ENCODE assay signal across 9 mouse cellular contexts in the genomic region with DNA sequence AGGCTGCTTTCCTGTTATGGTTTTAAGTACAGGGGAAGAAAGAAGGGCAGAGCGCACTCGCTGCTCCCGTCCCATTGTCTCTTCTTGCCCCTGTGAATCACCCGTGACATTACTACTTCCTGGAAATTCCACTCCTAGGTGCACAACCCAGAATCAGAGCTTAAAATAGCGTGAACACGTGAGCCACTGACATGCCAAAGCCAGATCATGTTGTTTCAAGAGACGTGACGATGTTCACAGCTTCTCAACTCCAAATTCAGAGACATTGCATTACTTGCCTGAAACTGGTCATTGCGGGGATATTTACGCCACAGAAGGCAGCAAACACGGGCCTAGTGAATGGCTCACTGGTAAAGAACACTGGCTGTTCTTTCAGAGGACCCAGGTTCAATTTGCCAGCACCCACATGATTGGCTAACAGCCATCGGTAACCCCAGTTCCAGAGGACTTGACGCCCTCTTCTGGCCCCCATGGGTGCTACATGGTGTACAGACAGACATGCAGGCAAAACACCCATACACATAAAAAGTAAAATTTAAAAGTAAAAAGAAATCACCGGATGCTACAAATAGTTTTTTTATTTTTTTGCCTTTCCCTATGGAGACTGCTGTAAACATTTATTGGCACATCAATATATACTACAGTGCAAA. TPM values are rescaled to one million over a fixed set of nuclear protein-coding genes. Genes with fewer than 3 reads are reported as not detected.
A peak's percentile ranks its signal among the peaks of the same experiment; 100 is the strongest.
DNase-seq lines count a peak whose midpoint lies in the region; ATAC-seq and TF ChIP-seq lines count a peak whose summit lies in the region.
"Had no signal": no experiment of that assay in that cellular context is flagged by ENCODE, and none has a peak within 500 bp of the region (broad histone marks: within the 10 kb centered on the region; RNA-seq: fewer than 3 reads in every experiment).

No protein-coding gene starts in this region.

- H3K4me2 ChIP-seq in heart, embryonic 16.5 days (ENCODE audit: low read depth, low read length): no peak overlapping the region
- no peak overlapping the region for H3K4me2 ChIP-seq in forebrain, embryonic 14.5 days (ENCODE audit: low read length)
- H3K4me2 ChIP-seq: embryonic facial prominence, embryonic 15.5 days had no signal

- TF ChIP-seq CTCF in layer of hippocampus, adult 2 months (conservative IDR thresholded peaks at IDR 0.05): peak; percentile 50

- H3K36me3 ChIP-seq in heart, embryonic 16.5 days (ENCODE audit: control insufficient read depth, insufficient read depth): no peaks in the 10 kb centered on the region; the same call in 1 of the 2 replicates
- no peaks in the 10 kb centered on the region for H3K36me3 ChIP-seq in forebrain, embryonic 14.5 days (ENCODE audit: control insufficient read depth, insufficient read depth, low read length)
- H3K36me3 ChIP-seq: embryonic facial prominence, embryonic 15.5 days had no signal

- no peak overlapping the region for H3K9ac ChIP-seq in heart, embryonic 16.5 days (ENCODE audit: low read length)
- H3K9ac ChIP-seq in forebrain, embryonic 14.5 days (ENCODE audit: low read length): no peak overlapping the region
- H3K9ac ChIP-seq: embryonic facial prominence, embryonic 15.5 days had no signal

- H3K27ac ChIP-seq in layer of hippocampus, adult 2 months: no peak overlapping the region
- H3K27ac ChIP-seq in heart, embryonic 16.5 days (ENCODE audit: low read length): peak overlapping the region; percentile 56; the same call in 1 of the 2 replicates
- H3K27ac ChIP-seq in forebrain, embryonic 14.5 days (ENCODE audit: low read depth, low read length): no peak overlapping the region
- H3K27ac ChIP-seq: embryonic facial prominence, embryonic 15.5 days had no signal

- ATAC-seq in CD4-positive, CD25-positive, alpha-beta regulatory T cell, adult 4 months: peak; percentile 18
- peak; percentile 75 for ATAC-seq in heart, embryonic 16.5 days (replicated peaks; ENCODE audit: extremely low read depth, insufficient read depth, low FRiP score)
- no peak for ATAC-seq in forebrain, embryonic 14.5 days

- no peaks in the 10 kb centered on the region for H3K9me3 ChIP-seq in heart, embryonic 16.5 days (replicated peaks; ENCODE audit: control insufficient read depth, low read length)
- no peaks in the 10 kb centered on the region for H3K9me3 ChIP-seq in forebrain, embryonic 14.5 days (replicated peaks; ENCODE audit: control insufficient read depth, low read length)
- H3K9me3 ChIP-seq: embryonic facial prominence, embryonic 15.5 days had no signal

- H3K4me1 ChIP-seq in heart, embryonic 16.5 days (ENCODE audit: control insufficient read depth, insufficient read depth, low read length): peaks cover 12% of the 10 kb centered on the region
- peaks cover 2% of the 10 kb centered on the region for H3K4me1 ChIP-seq in forebrain, embryonic 14.5 days (ENCODE audit: control insufficient read depth, insufficient read depth, low read length)

- H3K27me3 ChIP-seq in heart, embryonic 16.5 days (ENCODE audit: control insufficient read depth, insufficient read depth, low read length): no peaks in the 10 kb centered on the region
- no peaks in the 10 kb centered on the region for H3K27me3 ChIP-seq in forebrain, embryonic 14.5 days (replicated peaks; ENCODE audit: control insufficient read depth, insufficient read depth, low read length)
- H3K27me3 ChIP-seq: embryonic facial prominence, embryonic 15.5 days had no signal

- H3K4me3 ChIP-seq in layer of hippocampus, adult 2 months: no peak overlapping the region
- H3K4me3 ChIP-seq in heart, embryonic 16.5 days (ENCODE audit: low read length): no peak overlapping the region
- no peak overlapping the region for H3K4me3 ChIP-seq in forebrain, embryonic 14.5 days (ENCODE audit: low read depth, low read length)
- H3K4me3 ChIP-seq: embryonic facial prominence, embryonic 15.5 days had no signal

- 56% methylated on average over 14 of the region's 14 CpGs for WGBS in heart, embryonic 16.5 days
- WGBS in forebrain, embryonic 14.5 days: 95% methylated on average over 14 of the region's 14 CpGs

- DNase-seq in layer of hippocampus, adult 2 months (ENCODE audit: low spot score in 2 of 2): no peak
- DNase-seq in layer of hippocampus, adult 8-10 months (ENCODE audit: low spot score in 2 of 2): no peak
- DNase-seq in R1 (ENCODE audit: low read depth, low spot score): peak; percentile 70
- no peak for DNase-seq in adrenal gland, adult 18-20 months (ENCODE audit: low spot score in 2 of 2)
- no peak for DNase-seq in forebrain, embryonic 14.5 days (ENCODE audit: low spot score)
- DNase-seq: cerebellum, adult 9-10 months had no signal

RNA-seq across cellular contexts. Expression of a gene that starts 41.6 kb away (rescaled TPM):
- 100 to 1,000 TPM; 123 to 125 TPM for total RNA-seq in layer of hippocampus, adult 2 months (2021)
- 100 to 1,000 TPM; 131 to 142 (median 135) TPM for total RNA-seq in layer of hippocampus, adult 8-10 months (2022)
- polyA plus RNA-seq in CD4-positive, CD25-positive, alpha-beta regulatory T cell, adult 4 months (2017; shearing (Covaris generic)): 10 to 100 TPM; 96.4 to 96.5 TPM
- 46.2 and 60.0 TPM in 2 replicates for polyA plus RNA-seq in heart, embryonic 16.5 days (2015; fragmentation: Nextera tagmentation; extraction: Ambion mirVana)
- total RNA-seq in adrenal gland, adult 18-20 months (2021): 10 to 100 TPM; 33.6 to 36.0 TPM
- polyA plus RNA-seq in forebrain, embryonic 14.5 days (2014; fragmentation: Nextera tagmentation; extraction: Ambion mirVana): 124 and 128 TPM in 2 replicates
